Mouse (Mus musculus) liver, embryonic 18 days (tissue): Measurements from ENCODE around the gene Hectd2. TPM values are rescaled to one million over a fixed set of nuclear protein-coding genes. Genes with fewer than 3 reads are reported as not detected.

ENCODE experiments used
- polyA plus RNA-seq: library from polyadenylated mRNA; depleted of rRNA; stranded (reverse); fragments of >200 nt; gene quantifications from 2 replicates; pipeline ENCODE4 v1.2.3, GENCODE M21; 2012; rRNA removed

Hectd2 gene
- 0.82 and 0.86 TPM in 2 replicates for polyA plus RNA-seq

GRCm38 (mm10) chr19:36554046-36554784 lies at the start of gene Hectd2:
Hectd2 (plus strand) TSS chr19:36554639.

Other genes with a start within 250 kb of the Hectd2 start
- gene Pcgf5, start 206.3 kb upstream of the Hectd2 start, polyA plus RNA-seq = 6.4 and 7.5 TPM in 2 replicates
- 33.7 and 41.1 TPM in 2 replicates for gene Ppp1r3c, start 182.0 kb downstream of the Hectd2 start, polyA plus RNA-seq